Mouse (Mus musculus): ENCODE results near the gene Katnb1. TPM values are rescaled to one million over a fixed set of nuclear protein-coding genes. Genes with fewer than 3 reads are reported as not detected.
A peak's percentile ranks its signal among the peaks of the same experiment; 100 is the strongest.

The Katnb1 gene
- polyA plus RNA-seq, 1 experiment = 180 TPM

DNA sequence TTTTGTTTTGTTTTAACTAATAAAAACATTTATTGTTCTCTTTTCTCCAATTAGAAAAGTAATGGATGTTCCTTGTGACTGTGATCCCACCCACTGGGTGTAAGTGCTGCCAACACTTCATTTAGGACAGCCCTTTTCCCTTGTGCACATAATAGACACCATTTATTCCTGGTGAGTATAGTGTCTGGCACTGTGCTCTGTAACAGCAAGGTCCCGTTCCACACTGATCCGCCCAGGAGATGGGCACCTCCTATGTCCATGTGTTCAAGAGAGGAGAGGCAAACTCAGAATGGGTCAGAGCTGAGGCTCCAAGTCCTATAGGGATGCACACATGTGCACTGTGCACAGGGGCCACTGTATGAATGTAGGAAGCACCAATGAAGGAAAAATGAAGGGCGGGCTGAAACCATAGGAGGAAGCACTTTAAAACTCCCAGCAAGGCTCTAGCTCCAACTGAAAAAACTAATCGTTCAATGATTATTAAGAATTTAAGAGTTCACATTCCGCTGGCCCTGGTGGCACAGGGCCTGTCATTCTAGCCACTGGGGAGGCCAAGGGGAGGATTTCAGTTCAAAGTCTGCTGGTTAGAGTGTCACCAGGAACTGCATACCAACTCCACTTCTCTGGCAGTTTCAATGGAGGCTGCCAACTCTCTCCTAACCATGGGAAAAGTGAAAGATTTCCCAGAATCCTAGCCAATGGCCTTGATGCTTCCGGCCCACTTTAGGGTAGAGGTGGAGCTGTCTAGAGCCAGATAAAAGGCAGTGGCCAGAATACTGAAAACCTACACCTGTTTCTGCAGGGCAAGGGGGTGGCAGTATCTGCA is 63.0 kb downstream of the Katnb1 start:
- Histone ChIP-seq H3K27me3 (ENCODE audit: control insufficient read depth, insufficient read depth, low read length) (no peaks in the 10 kb centered on the region), H3K36me3 (ENCODE audit: control insufficient read depth, insufficient read depth, low read length) (no peaks in the 10 kb centered on the region), H3K4me3 (ENCODE audit: control insufficient read depth, low read depth, low read length) (no peak overlapping the region), H3K4me1 (ENCODE audit: control insufficient read depth, insufficient read depth, low read length) (peaks cover 26% of the 10 kb centered on the region), H3K27ac (ENCODE audit: control insufficient read depth, insufficient read depth, low read depth, low read length) (no peak overlapping the region)
- TF ChIP-seq CTCF (IDR thresholded peaks at IDR 0.05; ENCODE audit: control insufficient read depth, insufficient read depth, insufficient replicate concordance, low read depth, low read length) (no peak), POLR2A (IDR thresholded peaks at IDR 0.05; ENCODE audit: control insufficient read depth, low read depth, low read length) (no peak)

DNA sequence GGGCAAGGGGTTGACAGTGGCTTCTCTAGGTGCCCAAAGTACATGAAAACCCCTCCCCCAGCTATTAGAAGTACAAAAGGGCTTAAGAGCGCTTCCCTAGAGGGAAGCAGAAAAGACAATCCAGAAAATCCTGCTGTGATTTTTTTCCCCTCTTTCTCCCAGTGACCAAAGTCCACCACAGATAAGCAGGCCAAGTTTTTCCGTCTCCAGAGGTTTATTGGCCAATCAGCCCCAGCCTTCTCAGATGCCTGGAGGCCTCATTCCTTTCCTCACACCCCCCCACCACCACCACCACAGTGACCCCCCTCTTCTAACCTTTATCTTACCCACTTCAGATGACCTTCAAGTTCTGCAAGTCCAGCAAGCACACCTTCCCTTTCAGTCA is 63.6 kb downstream of the Katnb1 start:
- Histone ChIP-seq H3K27me3 (ENCODE audit: control insufficient read depth, insufficient read depth, low read length) (no peaks in the 10 kb centered on the region), H3K4me1 (ENCODE audit: control insufficient read depth, insufficient read depth, low read length) (peaks cover 26% of the 10 kb centered on the region), H3K36me3 (ENCODE audit: control insufficient read depth, insufficient read depth, low read length) (no peaks in the 10 kb centered on the region), H3K27ac (ENCODE audit: control insufficient read depth, insufficient read depth, low read depth, low read length) (no peak overlapping the region), H3K4me3 (ENCODE audit: control insufficient read depth, low read depth, low read length) (no peak overlapping the region)
- no peak for TF ChIP-seq POLR2A (IDR thresholded peaks at IDR 0.05; ENCODE audit: control insufficient read depth, low read depth, low read length)
- no peak for TF ChIP-seq CTCF (IDR thresholded peaks at IDR 0.05; ENCODE audit: control insufficient read depth, insufficient read depth, insufficient replicate concordance, low read depth, low read length)

DNA sequence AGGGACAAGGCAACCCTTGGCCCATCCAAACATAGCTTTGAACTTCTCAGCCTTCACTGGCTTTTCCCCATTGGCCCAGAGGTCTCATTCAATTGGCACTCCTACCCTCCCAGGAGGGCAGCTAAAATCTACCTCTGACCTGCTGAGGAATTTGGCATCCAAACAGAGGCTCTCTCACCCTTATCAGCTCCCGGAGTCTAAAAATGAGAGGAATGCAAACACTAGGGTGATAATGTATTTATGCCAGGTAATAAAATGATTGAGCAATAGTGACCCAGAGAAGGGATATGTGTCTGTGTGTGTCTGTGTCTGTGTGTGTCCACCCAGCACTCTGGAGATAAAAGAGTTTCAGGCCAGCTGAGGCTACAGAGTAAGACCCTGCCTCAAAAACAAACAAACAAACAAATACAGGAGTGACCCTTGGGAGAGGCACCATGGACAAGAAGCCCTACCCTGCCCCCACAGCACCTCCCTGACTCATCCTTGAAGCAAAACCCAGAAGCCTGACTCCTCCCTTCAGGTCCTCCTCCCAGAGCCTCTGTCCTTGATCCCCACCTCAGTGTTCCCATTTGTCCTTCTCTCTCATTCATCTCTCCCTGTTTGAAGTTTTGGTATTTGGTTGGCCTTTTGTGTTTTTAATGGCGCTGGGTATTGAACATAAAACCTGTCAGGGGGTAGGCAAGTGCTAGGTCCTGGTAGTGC is 65.2 kb downstream of the Katnb1 start:
- Histone ChIP-seq H3K4me1 (ENCODE audit: control insufficient read depth, insufficient read depth, low read length) (peaks cover 21% of the 10 kb centered on the region), H3K27me3 (ENCODE audit: control insufficient read depth, insufficient read depth, low read length) (no peaks in the 10 kb centered on the region), H3K4me3 (ENCODE audit: control insufficient read depth, low read depth, low read length) (no peak overlapping the region), H3K27ac (ENCODE audit: control insufficient read depth, insufficient read depth, low read depth, low read length) (no peak overlapping the region), H3K36me3 (ENCODE audit: control insufficient read depth, insufficient read depth, low read length) (no peaks in the 10 kb centered on the region)
- no peak for TF ChIP-seq POLR2A (IDR thresholded peaks at IDR 0.05; ENCODE audit: control insufficient read depth, low read depth, low read length)

DNA sequence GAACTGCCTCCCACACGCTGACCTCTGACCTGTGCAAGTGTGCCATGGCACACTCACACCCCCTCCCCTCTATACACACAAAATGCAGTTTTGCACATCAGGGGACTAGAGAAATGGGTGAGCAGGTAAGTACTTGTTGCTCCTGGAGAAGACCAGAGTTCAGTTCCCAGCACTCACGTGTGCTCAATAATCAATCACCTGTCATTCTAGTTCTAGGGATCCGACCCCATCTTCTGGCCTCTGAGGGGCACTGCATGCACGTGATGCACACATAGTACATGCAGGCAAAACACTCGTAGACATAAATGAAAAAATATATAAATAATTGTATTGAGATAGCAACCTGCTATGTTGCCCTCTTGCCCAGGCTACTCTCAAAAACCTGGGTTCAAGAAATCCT is 65.9 kb downstream of the Katnb1 start:
- no peaks in the 10 kb centered on the region for H3K36me3 ChIP-seq (ENCODE audit: control insufficient read depth, insufficient read depth, low read length)
- no peak for TF ChIP-seq CTCF (IDR thresholded peaks at IDR 0.05; ENCODE audit: control insufficient read depth, insufficient read depth, insufficient replicate concordance, low read depth, low read length)
- no peak for TF ChIP-seq POLR2A (IDR thresholded peaks at IDR 0.05; ENCODE audit: control insufficient read depth, low read depth, low read length)
- no peak overlapping the region for H3K27ac ChIP-seq (ENCODE audit: control insufficient read depth, insufficient read depth, low read depth, low read length)
- peaks cover 15% of the 10 kb centered on the region for H3K4me1 ChIP-seq (ENCODE audit: control insufficient read depth, insufficient read depth, low read length)
- no peaks in the 10 kb centered on the region for H3K27me3 ChIP-seq (ENCODE audit: control insufficient read depth, insufficient read depth, low read length)
- H3K4me3 ChIP-seq (ENCODE audit: control insufficient read depth, low read depth, low read length) = no peak overlapping the region

DNA sequence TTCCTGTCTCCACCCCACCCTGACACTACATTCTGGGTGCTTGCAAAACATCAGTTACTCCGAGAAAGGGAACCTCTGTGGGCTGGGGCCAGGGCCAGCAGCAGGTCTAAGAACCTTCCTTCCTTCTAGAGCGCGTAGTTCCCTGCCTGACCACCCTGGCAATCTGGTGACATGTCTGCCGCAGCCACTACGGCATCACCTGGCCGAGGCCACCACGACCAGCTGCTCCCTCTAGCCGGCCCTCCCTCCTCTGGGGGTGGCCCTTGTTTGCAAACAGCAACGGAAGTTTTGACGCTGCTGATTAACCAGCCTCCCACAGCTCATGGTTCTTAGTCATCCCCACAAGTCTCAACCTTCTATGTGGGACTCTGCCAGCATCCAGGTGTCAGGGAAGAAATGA is 68.4 kb downstream of the Katnb1 start:
- Histone ChIP-seq H3K4me1 (ENCODE audit: control insufficient read depth, insufficient read depth, low read length) (no peaks in the 10 kb centered on the region), H3K27me3 (ENCODE audit: control insufficient read depth, insufficient read depth, low read length) (no peaks in the 10 kb centered on the region), H3K36me3 (ENCODE audit: control insufficient read depth, insufficient read depth, low read length) (no peaks in the 10 kb centered on the region), H3K4me3 (ENCODE audit: control insufficient read depth, low read depth, low read length) (no peak overlapping the region), H3K27ac (ENCODE audit: control insufficient read depth, insufficient read depth, low read depth, low read length) (no peak overlapping the region)
- TF ChIP-seq CTCF (IDR thresholded peaks at IDR 0.05; ENCODE audit: control insufficient read depth, insufficient read depth, insufficient replicate concordance, low read depth, low read length) = no peak
- no peak for TF ChIP-seq POLR2A (IDR thresholded peaks at IDR 0.05; ENCODE audit: control insufficient read depth, low read depth, low read length)

DNA sequence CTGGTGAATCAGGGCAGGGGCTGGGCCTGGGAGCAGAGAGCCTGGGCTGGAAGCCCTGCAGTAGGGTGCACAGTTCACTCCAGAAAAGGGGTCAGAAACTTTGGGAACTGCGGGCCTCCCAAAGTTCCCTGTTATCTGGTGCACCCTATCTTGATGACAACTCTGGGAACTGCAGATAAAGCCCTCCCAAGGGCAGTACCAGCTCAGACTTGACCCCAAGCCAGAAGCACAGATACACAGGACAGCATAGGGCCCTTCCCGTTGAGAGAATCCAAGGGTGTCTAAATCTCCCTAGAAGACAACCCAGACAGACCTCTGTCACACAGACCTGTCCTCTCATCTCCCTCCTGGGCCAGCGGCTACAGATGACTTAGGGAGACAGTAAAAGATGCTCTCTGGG is 69.6 kb downstream of the Katnb1 start:
- Histone ChIP-seq H3K27me3 (ENCODE audit: control insufficient read depth, insufficient read depth, low read length) (no peaks in the 10 kb centered on the region), H3K4me3 (ENCODE audit: control insufficient read depth, low read depth, low read length) (peak overlapping the region; percentile 41), H3K4me1 (ENCODE audit: control insufficient read depth, insufficient read depth, low read length) (no peaks in the 10 kb centered on the region), H3K36me3 (ENCODE audit: control insufficient read depth, insufficient read depth, low read length) (no peaks in the 10 kb centered on the region), H3K27ac (ENCODE audit: control insufficient read depth, insufficient read depth, low read depth, low read length) (no peak overlapping the region)
- TF ChIP-seq POLR2A (IDR thresholded peaks at IDR 0.05; ENCODE audit: control insufficient read depth, low read depth, low read length) (no peak), CTCF (IDR thresholded peaks at IDR 0.05; ENCODE audit: control insufficient read depth, insufficient read depth, insufficient replicate concordance, low read depth, low read length) (no peak)

Other genes starting within 250 kb of the Katnb1 start
- gene Coq9, start 242.9 kb upstream of the Katnb1 start, polyA plus RNA-seq (2012; rRNA removed) = 52.1 and 74.1 TPM in 2 replicates
- gene Ciapin1, start 242.8 kb upstream of the Katnb1 start, polyA plus RNA-seq (2012; rRNA removed) = 58.3 and 77.3 TPM in 2 replicates
- gene Polr2c, start 223.7 kb upstream of the Katnb1 start, polyA plus RNA-seq (2012; rRNA removed) = 54.8 and 58.9 TPM in 2 replicates
- gene Dok4, start 204.9 kb upstream of the Katnb1 start, polyA plus RNA-seq (2012; rRNA removed) = 1.5 and 1.6 TPM in 2 replicates
- 0.59 and 2.1 TPM in 2 replicates for gene Ccdc102a, start 163.1 kb upstream of the Katnb1 start, polyA plus RNA-seq (2012; rRNA removed)
- gene Adgrg5, start 157.5 kb upstream of the Katnb1 start, polyA plus RNA-seq (2012; rRNA removed) = 0.15 and 0.26 TPM in 2 replicates
- gene Adgrg1, start 106.4 kb upstream of the Katnb1 start, polyA plus RNA-seq (2012; rRNA removed) = 44.0 and 62.3 TPM in 2 replicates
- gene Adgrg3, start 63.5 kb upstream of the Katnb1 start, polyA plus RNA-seq (2012; rRNA removed) = 0.31 and 0.49 TPM in 2 replicates
- 82.6 and 87.3 TPM in 2 replicates for gene Drc7, start 26.1 kb upstream of the Katnb1 start, polyA plus RNA-seq (2012; rRNA removed)
- gene Kifc3, start 121.6 kb downstream of the Katnb1 start, polyA plus RNA-seq (2012; rRNA removed) = 63.9 and 76.7 TPM in 2 replicates
- 6.2 and 6.9 TPM in 2 replicates for gene Cngb1, start 225.4 kb downstream of the Katnb1 start, polyA plus RNA-seq (2012; rRNA removed)
- 290 and 313 TPM in 2 replicates for gene Tepp, start 229.4 kb downstream of the Katnb1 start, polyA plus RNA-seq (2012; rRNA removed)

Data from testis, adult 2 months (tissue).